Mouse (Mus musculus) small intestine, adult 2 months (tissue): ENCODE results near the gene Vwa5b2. TPM values are rescaled to one million over a fixed set of nuclear protein-coding genes. Genes with fewer than 3 reads are reported as not detected.

Experiments
- H3K27ac ChIP-seq: fragments of 200-500 bp; 2 replicates; pipeline ENCODE4 v1.5.1; 2012; ENCODE audit warnings: low read depth, low read length, control low read depth, inconsistent platforms; ENCODE audit not compliant: insufficient read depth
- H3K27me3 ChIP-seq: fragments of 200-500 bp; 2 replicates; pipeline ENCODE4 v1.6.1; 2012; ENCODE audit warnings: mild to moderate bottlenecking, moderate library complexity, low read length, inconsistent platforms; ENCODE audit not compliant: control insufficient read depth, insufficient read depth
- H3K36me3 ChIP-seq: fragments of 200-500 bp; 2 replicates; pipeline ENCODE4 v1.6.1; 2012; ENCODE audit warnings: mild to moderate bottlenecking, low read length, control low read depth, inconsistent platforms; ENCODE audit not compliant: control insufficient read depth, insufficient read depth
- H3K4me1 ChIP-seq: fragments of 200-500 bp; 2 replicates; pipeline ENCODE4 v1.6.1; 2012; ENCODE audit warnings: low read length, inconsistent platforms, mixed read lengths; ENCODE audit not compliant: control insufficient read depth, insufficient read depth, insufficient read length
- H3K4me3 ChIP-seq: fragments of 200-500 bp; 2 replicates; pipeline ENCODE4 v1.5.1; 2012; ENCODE audit warnings: low read depth, mild to moderate bottlenecking, control low read depth, inconsistent platforms, low read length, moderate library complexity
- CTCF ChIP-seq: fragments of 200-500 bp; IDR thresholded peaks from 2 replicates; pipeline ENCODE4 v1.5.1; 2012; ENCODE audit warnings: low read depth, mild to moderate bottlenecking, control low read depth, inconsistent platforms, low read length, moderate library complexity, mixed read lengths; ENCODE audit not compliant: insufficient replicate concordance, insufficient read length; ENCODE audit errors: extremely low read depth
- POLR2A ChIP-seq: fragments of 200-500 bp; IDR thresholded peaks from 2 replicates; pipeline ENCODE4 v1.6.1; 2012; ENCODE audit warnings: low read depth, mild to moderate bottlenecking, control low read depth, inconsistent platforms, low read length, moderate library complexity
- WGBS: fragments of 180-500 bp; shearing (Covaris S2); methylation state at CpG from one replicate; pipeline ENCODE4 v1.1.7; 2018; 5-methylcytosine and 5-hydroxymethylcytosine counted together
- polyA plus RNA-seq: library from polyadenylated mRNA; depleted of rRNA; stranded (reverse); fragments of >200 nt; gene quantifications from 2 replicates; pipeline ENCODE4 v1.2.3, GENCODE M21; 2012

Gene Vwa5b2
- polyA plus RNA-seq, 1 experiment = 6.8 TPM

DNA sequence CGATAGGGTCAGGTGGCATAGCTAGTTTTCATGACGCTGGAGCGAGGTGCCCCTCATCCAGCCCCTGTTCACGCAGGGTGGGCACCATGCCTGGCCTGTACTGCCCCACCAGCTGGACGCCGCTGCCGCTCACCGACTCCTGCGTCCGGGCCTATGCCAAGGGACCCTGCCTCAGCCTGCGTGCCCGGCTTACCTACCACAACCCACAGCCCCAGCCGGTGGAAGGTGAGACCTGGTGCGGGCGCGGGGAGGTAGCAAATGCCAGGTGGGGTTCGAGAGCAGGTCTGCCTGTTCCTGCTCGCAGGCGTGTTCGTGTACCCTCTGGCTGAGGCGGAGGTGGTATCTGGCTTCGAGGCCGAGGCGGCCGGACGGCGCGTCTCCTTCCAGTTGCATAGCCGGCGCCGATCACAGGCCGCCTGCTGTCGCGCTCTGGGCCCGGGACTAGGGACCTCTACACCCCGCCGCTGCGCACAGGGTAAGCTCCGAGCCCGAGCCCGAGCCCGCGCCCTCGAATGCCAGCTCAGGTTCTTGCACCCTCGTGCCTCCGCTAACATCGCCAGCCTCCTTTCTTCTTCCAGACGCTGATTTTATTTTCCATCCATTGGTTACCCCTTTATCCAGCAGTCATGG lies 1.9 kb downstream of the Vwa5b2 start:
- no peak overlapping the region for H3K27ac ChIP-seq
- peaks cover 12% of the 10 kb centered on the region for H3K4me1 ChIP-seq
- no peaks in the 10 kb centered on the region for H3K36me3 ChIP-seq
- TF ChIP-seq CTCF = no peak
- no peak for TF ChIP-seq POLR2A
- 10% methylated on average over 48 of the region's 48 CpGs for WGBS
- H3K4me3 ChIP-seq = no peak overlapping the region
- H3K27me3 ChIP-seq = peaks cover 40% of the 10 kb centered on the region

DNA sequence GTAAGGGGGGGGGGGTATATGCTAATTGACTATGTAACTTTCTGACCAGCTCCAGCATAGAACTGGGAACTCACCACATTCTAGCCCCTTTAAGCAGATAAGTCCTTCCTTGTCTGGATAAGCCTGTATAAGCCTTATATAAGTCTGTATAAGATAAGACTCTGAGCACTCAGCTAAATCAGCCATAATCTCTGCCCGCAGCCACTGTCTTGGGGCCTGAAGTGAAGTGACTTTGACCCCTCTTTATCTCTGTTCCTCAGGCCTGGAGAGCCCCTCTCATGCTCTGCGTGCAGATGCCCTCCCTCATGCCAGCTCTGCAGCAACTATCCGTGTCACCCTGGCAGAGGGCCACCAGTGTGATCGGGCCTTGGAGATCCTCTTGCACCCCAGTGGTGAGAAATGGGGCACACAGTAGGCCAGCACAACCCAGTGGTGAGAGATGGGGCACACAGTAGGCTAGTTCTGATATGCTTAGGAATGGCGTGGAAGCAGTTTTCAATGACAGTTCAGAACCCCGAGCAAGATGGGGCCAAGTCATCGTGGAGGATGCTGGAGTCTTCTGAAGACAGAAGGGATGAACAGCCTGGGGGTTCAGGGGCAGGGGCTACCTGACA lies 5.9 kb downstream of the Vwa5b2 start:
- TF ChIP-seq CTCF = no peak
- TF ChIP-seq POLR2A = no peak
- no peak overlapping the region for H3K27ac ChIP-seq
- H3K36me3 ChIP-seq = no peaks in the 10 kb centered on the region
- WGBS = 55% methylated on average over 7 of the region's 7 CpGs
- H3K4me1 ChIP-seq = peaks cover 5% of the 10 kb centered on the region
- peaks cover 18% of the 10 kb centered on the region for H3K27me3 ChIP-seq
- no peak overlapping the region for H3K4me3 ChIP-seq

GRCm38 (mm10) chr16:20595737-20596136 lies 6.5 kb downstream of the Vwa5b2 start:
- no peak overlapping the region for H3K27ac ChIP-seq
- WGBS = 90% methylated on average over 4 of the region's 4 CpGs

GRCm38 (mm10) chr16:20596687-20597441 lies 7.6 kb downstream of the Vwa5b2 start:
- Histone ChIP-seq H3K27me3 (peaks cover 1% of the 10 kb centered on the region; the same call in 1 of the 2 replicates), H3K27ac (no peak overlapping the region), H3K4me3 (no peak overlapping the region), H3K4me1 (peaks cover 2% of the 10 kb centered on the region; the same call in 1 of the 2 replicates), H3K36me3 (no peaks in the 10 kb centered on the region)
- WGBS = 59% methylated on average over 7 of the region's 7 CpGs
- no peak for TF ChIP-seq POLR2A
- no peak for TF ChIP-seq CTCF

More at GRCm38 (mm10) chr16:20595737-20596136, 6.5 kb downstream of the Vwa5b2 start:
- H3K27me3 ChIP-seq = peaks cover 12% of the 10 kb centered on the region
- H3K4me1 ChIP-seq = peaks cover 2% of the 10 kb centered on the region; the same call in 1 of the 2 replicates
- no peak for TF ChIP-seq CTCF
- no peak for TF ChIP-seq POLR2A
- no peak overlapping the region for H3K4me3 ChIP-seq
- no peaks in the 10 kb centered on the region for H3K36me3 ChIP-seq

GRCm38 (mm10) chr16:20600511-20600910 lies 11.2 kb downstream of the Vwa5b2 start:
- Histone ChIP-seq H3K36me3 (peaks cover 6% of the 10 kb centered on the region), H3K27me3 (no peaks in the 10 kb centered on the region), H3K27ac (no peak overlapping the region), H3K4me1 (no peaks in the 10 kb centered on the region), H3K4me3 (no peak overlapping the region)
- 72% methylated on average over 5 of the region's 5 CpGs for WGBS
- TF ChIP-seq POLR2A (no peak), CTCF (no peak)

DNA sequence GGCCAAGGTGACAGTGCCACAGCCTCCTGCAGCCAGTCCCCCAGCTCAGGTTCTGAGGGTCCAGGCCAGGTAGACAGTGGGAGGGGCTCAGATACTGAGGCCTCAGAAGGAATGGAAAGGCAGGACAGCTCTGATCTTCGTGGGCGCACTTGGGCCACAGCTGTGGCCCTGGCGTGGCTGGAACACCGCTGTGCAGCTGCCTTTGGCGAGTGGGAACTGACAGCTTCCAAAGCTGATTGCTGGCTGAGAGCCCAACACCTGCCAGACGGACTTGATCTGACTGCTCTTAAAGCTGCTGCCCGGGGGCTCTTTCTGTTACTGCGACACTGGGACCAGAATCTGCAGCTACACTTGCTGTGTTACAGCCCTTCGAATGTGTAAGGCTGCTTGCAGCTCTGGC lies 15.4 kb downstream of the Vwa5b2 start:
- Histone ChIP-seq H3K4me3 (no peak overlapping the region), H3K27me3 (no peaks in the 10 kb centered on the region), H3K36me3 (peaks cover 18% of the 10 kb centered on the region), H3K4me1 (no peaks in the 10 kb centered on the region), H3K27ac (no peak overlapping the region)
- TF ChIP-seq POLR2A = no peak
- no peak for TF ChIP-seq CTCF
- 51% methylated on average over 9 of the region's 9 CpGs for WGBS
